Mouse (Mus musculus): ENCODE measurements around the gene Prap1.

- TF ChIP-seq CTCF (conservative IDR thresholded peaks at IDR 0.05; ENCODE audit: low read length) (no peak), NANOG (IDR thresholded peaks at IDR 0.05; ENCODE audit: borderline replicate concordance, low read length) (no peak), POU5F1 (IDR thresholded peaks at IDR 0.05; ENCODE audit: borderline replicate concordance, low read length) (no peak)
Observed at GRCm38 (mm10) chr7:140135106-140135770, 42.0 kb downstream of the Prap1 start.
